Mouse (Mus musculus) embryonic facial prominence, embryonic 15.5 days (tissue): ENCODE measurements around the gene Srsf10. TPM values are rescaled to one million over a fixed set of nuclear protein-coding genes. Genes with fewer than 3 reads are reported as not detected.
A peak's percentile ranks its signal among the peaks of the same experiment; 100 is the strongest.

Experiments used
- ATAC-seq: fragments of 200-750 bp; cut with Nextera tagmentation; 2 replicates; pipeline ENCODE4 v1.8.0; 2017; ENCODE audit warnings: low read depth, moderate TSS enrichment; ENCODE audit not compliant: insufficient number of reproducible peaks, low FRiP score, low TSS enrichment
- H3K27ac ChIP-seq: fragments of 300-500 bp; sonication (generic); replicated peaks from 2 replicates; pipeline ENCODE4 v1.5.1; 2015; ENCODE audit warnings: mild to moderate bottlenecking, inconsistent platforms
- H3K27me3 ChIP-seq: fragments of 300-500 bp; sonication (generic); 2 replicates; pipeline ENCODE4 v1.6.1; 2015; ENCODE audit warnings: inconsistent platforms
- H3K36me3 ChIP-seq: fragments of 300-500 bp; sonication (generic); 2 replicates; pipeline ENCODE4 v1.6.1; 2015; ENCODE audit warnings: mild to moderate bottlenecking, inconsistent platforms
- H3K4me1 ChIP-seq: fragments of 300-500 bp; sonication (generic); 2 replicates; pipeline ENCODE4 v1.6.1; 2015; ENCODE audit warnings: inconsistent platforms
- H3K4me2 ChIP-seq: fragments of 300-500 bp; sonication (generic); replicated peaks from 2 replicates; pipeline ENCODE4 v1.6.1; 2015; ENCODE audit warnings: mild to moderate bottlenecking, inconsistent platforms
- H3K4me3 ChIP-seq: fragments of 300-500 bp; sonication (generic); replicated peaks from 2 replicates; pipeline ENCODE4 v1.5.1; 2015; ENCODE audit warnings: mild to moderate bottlenecking, inconsistent platforms
- H3K9ac ChIP-seq: fragments of 300-500 bp; sonication (generic); 2 replicates; pipeline ENCODE4 v1.6.1; 2015; ENCODE audit warnings: inconsistent platforms
- H3K9me3 ChIP-seq: fragments of 300-500 bp; sonication (generic); replicated peaks from 2 replicates; pipeline ENCODE4 v1.6.1; 2016; ENCODE audit warnings: inconsistent platforms
- WGBS: fragments of 180-500 bp; shearing (Covaris S2); methylation state at CpG from one replicate; pipeline ENCODE4 v1.1.7; 2015; 5-methylcytosine and 5-hydroxymethylcytosine counted together
- polyA plus RNA-seq: library from polyadenylated mRNA; unstranded; fragments of >200 nt; fragmentation: Nextera tagmentation; extraction: Ambion mirVana; gene quantifications from 2 replicates; pipeline ENCODE4 v1.2.1, GENCODE M21; 2015

The Srsf10 gene
- polyA plus RNA-seq, 1 experiment from 2014 or later, result 214 TPM

GRCm38 (mm10) chr4:135875546-135875945 is 20.0 kb downstream of the Srsf10 start:
- H3K36me3 ChIP-seq, result peaks cover 6% of the 10 kb centered on the region; the same call in 1 of the 2 replicates
- H3K4me1 ChIP-seq, result peaks cover 47% of the 10 kb centered on the region
- 22% methylated on average over 7 of the region's 7 CpGs for WGBS
- peak overlapping the region; percentile 88 for H3K27ac ChIP-seq
- ATAC-seq, result no peak
- 0 out of 2 replicates have a peak overlapping the region, but pooled peaks have one; percentile 51 for H3K4me2 ChIP-seq
- H3K9me3 ChIP-seq, result no peaks in the 10 kb centered on the region
- H3K4me3 ChIP-seq, result no peak overlapping the region
- no peaks in the 10 kb centered on the region for H3K27me3 ChIP-seq
- H3K9ac ChIP-seq, result no peak overlapping the region

DNA sequence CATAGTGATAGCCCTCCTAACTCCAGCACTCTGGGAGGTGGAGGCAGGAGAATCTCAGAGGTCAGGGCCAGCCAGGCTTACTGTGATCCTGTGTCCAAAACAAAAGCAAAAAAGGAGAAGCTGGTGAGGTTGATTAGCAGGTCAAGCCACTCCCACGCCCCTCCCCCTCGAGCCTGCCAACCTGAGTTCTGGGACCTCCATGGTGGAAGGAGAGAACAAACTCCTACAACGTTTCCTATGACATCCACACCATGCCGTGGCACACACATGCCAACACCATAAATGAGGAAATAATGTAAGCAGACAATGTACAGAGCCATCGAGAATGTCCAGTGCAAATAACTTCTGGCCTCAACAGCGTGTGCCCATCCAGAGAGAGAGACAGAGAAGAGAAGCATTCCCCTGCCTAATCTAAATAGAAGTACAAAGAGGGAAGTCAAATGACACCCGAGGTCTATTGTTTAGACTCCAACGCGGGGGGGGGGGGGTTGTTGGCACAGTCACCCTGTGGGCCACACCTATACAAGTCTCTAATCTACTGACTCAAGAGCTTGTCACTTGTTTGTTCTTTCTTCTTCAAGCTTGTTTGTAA is 20.5 kb downstream of the Srsf10 start:
- Histone ChIP-seq H3K4me2 (peak overlapping the region; percentile 51), H3K27me3 (no peaks in the 10 kb centered on the region), H3K4me1 (peaks cover 45% of the 10 kb centered on the region), H3K9me3 (no peaks in the 10 kb centered on the region), H3K4me3 (peak overlapping the region; percentile 34), H3K27ac (peak overlapping the region; percentile 88), H3K36me3 (peaks cover 6% of the 10 kb centered on the region; the same call in 1 of the 2 replicates), H3K9ac (no peak overlapping the region)
- no peak for ATAC-seq
- 6% methylated on average over 9 of the region's 9 CpGs for WGBS

DNA sequence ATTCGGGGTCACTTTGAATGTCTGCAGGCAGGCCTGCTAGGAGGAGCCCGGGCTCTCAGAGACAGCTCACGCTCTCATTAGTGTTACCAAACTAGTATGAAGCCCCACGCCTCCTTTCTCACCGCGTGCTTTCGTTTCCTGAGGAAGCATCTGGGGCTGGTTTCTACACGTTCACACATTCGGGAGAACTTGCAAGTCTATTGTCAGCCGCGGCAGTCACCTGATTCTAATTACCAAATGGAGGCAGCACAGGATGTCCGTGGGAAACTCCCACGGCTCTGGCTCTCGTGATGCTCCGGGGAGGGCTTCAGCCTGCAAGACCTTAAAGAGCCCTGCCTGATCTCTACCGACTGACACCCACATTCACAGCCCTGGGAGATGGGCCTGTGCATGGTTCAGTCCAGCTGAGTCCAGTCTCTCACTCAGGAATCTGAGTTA is 21.1 kb downstream of the Srsf10 start:
- H3K4me1 ChIP-seq, result peaks cover 43% of the 10 kb centered on the region
- no peak overlapping the region for H3K9ac ChIP-seq
- H3K9me3 ChIP-seq, result no peaks in the 10 kb centered on the region
- H3K27me3 ChIP-seq, result no peaks in the 10 kb centered on the region
- H3K4me3 ChIP-seq, result peak overlapping the region; percentile 34
- H3K36me3 ChIP-seq, result peaks cover 6% of the 10 kb centered on the region; the same call in 1 of the 2 replicates
- H3K27ac ChIP-seq, result peak overlapping the region; percentile 88
- ATAC-seq, result peak; percentile 16; the same call in 1 of the 2 replicates
- peak overlapping the region; percentile 51 for H3K4me2 ChIP-seq
- WGBS, result under 1% methylated on average over 16 of the region's 16 CpGs

- no peak overlapping the region for H3K4me3 ChIP-seq
- H3K4me2 ChIP-seq, result no peak overlapping the region
- H3K36me3 ChIP-seq, result no peaks in the 10 kb centered on the region
- 55% methylated on average over 2 of the region's 2 CpGs for WGBS
- peaks cover 31% of the 10 kb centered on the region for H3K4me1 ChIP-seq
- no peaks in the 10 kb centered on the region for H3K27me3 ChIP-seq
- H3K9ac ChIP-seq, result no peak overlapping the region
- ATAC-seq, result no peak
- H3K9me3 ChIP-seq, result no peaks in the 10 kb centered on the region
- no peak overlapping the region for H3K27ac ChIP-seq
Observed at GRCm38 (mm10) chr4:135877742-135878141, 22.2 kb downstream of the Srsf10 start.

DNA sequence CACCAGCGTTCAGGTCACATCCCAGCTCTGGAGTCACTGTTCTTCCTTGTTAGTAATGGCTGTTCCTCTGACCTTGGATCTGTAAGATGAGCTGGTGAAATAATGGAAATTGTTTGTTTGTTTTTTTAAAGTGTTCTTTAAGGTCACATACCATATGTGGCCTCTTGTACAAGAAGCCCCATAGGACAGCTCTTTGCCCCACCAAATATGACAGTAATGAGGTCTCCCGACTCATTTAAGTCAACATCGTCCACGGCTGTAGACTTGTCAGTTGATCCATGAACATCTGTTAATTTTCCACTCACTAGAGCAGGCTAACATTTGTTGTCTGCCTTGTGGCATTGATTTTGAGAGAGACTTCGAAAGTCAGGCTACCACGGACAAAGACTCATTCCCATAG is 23.5 kb downstream of the Srsf10 start:
- ATAC-seq, result no peak
- H3K27ac ChIP-seq, result 0 out of 2 replicates have a peak overlapping the region, but pooled peaks have one; percentile 7
- H3K9ac ChIP-seq, result no peak overlapping the region
- H3K36me3 ChIP-seq, result no peaks in the 10 kb centered on the region
- H3K4me1 ChIP-seq, result peaks cover 31% of the 10 kb centered on the region
- 31% methylated on average over 6 of the region's 6 CpGs for WGBS
- no peak overlapping the region for H3K4me2 ChIP-seq
- H3K9me3 ChIP-seq, result no peaks in the 10 kb centered on the region
- H3K27me3 ChIP-seq, result no peaks in the 10 kb centered on the region
- H3K4me3 ChIP-seq, result no peak overlapping the region

DNA sequence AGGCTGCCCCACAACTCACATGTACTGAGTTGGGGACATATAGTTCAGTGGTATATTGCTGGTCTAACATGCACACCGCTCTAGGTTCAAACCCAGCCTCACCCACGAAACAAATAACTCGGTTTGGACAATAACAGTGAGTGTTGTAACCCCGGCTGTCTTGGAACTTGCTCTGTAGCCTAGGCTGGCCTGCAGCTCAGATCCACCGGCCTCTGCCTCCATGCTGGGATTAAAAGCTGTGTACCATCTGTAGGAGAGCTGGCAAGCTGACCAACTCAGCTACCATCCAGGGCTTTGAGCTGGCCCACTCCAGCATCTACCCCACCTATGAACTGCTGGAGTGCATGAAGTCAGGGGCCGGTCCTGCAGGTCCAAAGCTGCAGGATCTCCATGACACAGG is 24.5 kb downstream of the Srsf10 start:
- Histone ChIP-seq H3K4me1 (peaks cover 21% of the 10 kb centered on the region), H3K9me3 (no peaks in the 10 kb centered on the region), H3K36me3 (no peaks in the 10 kb centered on the region), H3K4me3 (no peak overlapping the region), H3K27ac (no peak overlapping the region), H3K9ac (no peak overlapping the region), H3K4me2 (no peak overlapping the region), H3K27me3 (no peaks in the 10 kb centered on the region)
- 87% methylated on average over 6 of the region's 6 CpGs for WGBS
- ATAC-seq, result no peak

DNA sequence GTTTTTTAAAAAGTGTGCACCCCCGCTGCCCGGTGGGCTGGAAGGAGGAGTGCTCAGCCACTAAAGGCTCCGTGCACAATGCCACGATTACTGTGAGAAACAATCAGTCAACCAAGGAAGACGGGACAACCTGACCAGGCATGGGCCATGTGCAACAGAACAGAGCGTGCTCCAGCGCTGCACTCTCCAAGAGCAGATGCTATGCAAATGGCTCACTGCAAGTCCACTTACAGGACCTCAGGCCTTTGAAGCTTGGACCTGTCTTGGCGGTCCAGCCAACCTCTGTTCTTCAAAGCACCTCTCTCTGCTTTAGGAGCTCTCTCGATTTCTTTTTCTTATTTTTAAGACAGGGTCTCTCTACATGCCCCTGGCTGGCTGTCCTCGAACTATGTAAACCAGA is 25.0 kb downstream of the Srsf10 start:
- Histone ChIP-seq H3K4me2 (no peak overlapping the region), H3K27ac (no peak overlapping the region), H3K9me3 (no peaks in the 10 kb centered on the region), H3K4me1 (peaks cover 16% of the 10 kb centered on the region), H3K27me3 (no peaks in the 10 kb centered on the region), H3K9ac (no peak overlapping the region), H3K36me3 (no peaks in the 10 kb centered on the region), H3K4me3 (no peak overlapping the region)
- ATAC-seq, result no peak
- 87% methylated on average over 10 of the region's 10 CpGs for WGBS

DNA sequence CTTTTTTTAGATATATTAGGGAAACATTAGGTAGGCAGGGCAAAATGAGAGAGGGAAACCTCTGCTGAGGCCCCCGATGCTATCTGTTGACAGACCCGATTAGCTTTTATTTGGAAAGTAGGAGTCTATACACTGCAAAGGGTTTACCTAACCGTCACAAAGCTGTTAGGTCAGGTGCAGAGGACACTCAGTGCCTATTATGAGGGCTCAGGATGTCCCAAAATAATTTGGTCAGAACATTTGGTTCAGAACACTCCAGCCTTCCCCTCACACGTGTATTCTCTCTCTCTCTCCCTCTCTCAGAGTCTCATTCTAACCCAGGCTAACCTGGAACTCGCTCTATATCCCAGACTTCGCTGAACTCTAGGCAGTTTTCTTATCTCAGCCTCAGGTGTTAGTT is 26.5 kb downstream of the Srsf10 start:
- H3K27ac ChIP-seq, result no peak overlapping the region
- no peak overlapping the region for H3K4me3 ChIP-seq
- 74% methylated on average over 6 of the region's 6 CpGs for WGBS
- no peaks in the 10 kb centered on the region for H3K9me3 ChIP-seq
- H3K4me2 ChIP-seq, result no peak overlapping the region
- H3K4me1 ChIP-seq, result peaks cover 1% of the 10 kb centered on the region
- no peaks in the 10 kb centered on the region for H3K36me3 ChIP-seq
- no peak for ATAC-seq
- no peaks in the 10 kb centered on the region for H3K27me3 ChIP-seq
- H3K9ac ChIP-seq, result no peak overlapping the region

DNA sequence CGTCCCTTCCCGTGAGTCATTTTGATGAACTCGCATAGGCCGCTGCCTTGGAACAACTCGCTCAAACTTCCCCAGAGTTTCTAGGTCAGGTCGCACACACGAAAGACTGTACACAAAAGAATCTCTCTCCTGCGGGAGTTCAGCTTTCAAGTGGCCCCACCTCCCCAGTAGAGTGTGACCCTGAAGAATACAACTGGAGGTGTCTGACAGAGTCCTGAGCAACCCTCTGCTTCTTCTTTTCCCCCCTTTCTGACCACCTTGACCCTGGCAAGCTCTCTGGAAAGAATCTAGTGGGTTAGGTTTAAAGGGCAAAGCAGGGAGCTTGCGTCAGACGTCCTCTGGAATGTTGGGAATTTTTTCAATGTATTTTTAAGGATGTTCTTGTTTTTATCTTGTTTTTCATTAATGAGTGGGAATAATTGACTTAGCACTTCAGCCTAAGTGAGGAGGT is 27.9 kb downstream of the Srsf10 start:
- H3K4me1 ChIP-seq, result no peaks in the 10 kb centered on the region
- H3K27me3 ChIP-seq, result no peaks in the 10 kb centered on the region
- H3K27ac ChIP-seq, result no peak overlapping the region
- 37% methylated on average over 10 of the region's 10 CpGs for WGBS
- H3K36me3 ChIP-seq, result no peaks in the 10 kb centered on the region
- H3K9me3 ChIP-seq, result no peaks in the 10 kb centered on the region
- no peak overlapping the region for H3K4me3 ChIP-seq
- H3K4me2 ChIP-seq, result no peak overlapping the region
- no peak for ATAC-seq
- no peak overlapping the region for H3K9ac ChIP-seq

DNA sequence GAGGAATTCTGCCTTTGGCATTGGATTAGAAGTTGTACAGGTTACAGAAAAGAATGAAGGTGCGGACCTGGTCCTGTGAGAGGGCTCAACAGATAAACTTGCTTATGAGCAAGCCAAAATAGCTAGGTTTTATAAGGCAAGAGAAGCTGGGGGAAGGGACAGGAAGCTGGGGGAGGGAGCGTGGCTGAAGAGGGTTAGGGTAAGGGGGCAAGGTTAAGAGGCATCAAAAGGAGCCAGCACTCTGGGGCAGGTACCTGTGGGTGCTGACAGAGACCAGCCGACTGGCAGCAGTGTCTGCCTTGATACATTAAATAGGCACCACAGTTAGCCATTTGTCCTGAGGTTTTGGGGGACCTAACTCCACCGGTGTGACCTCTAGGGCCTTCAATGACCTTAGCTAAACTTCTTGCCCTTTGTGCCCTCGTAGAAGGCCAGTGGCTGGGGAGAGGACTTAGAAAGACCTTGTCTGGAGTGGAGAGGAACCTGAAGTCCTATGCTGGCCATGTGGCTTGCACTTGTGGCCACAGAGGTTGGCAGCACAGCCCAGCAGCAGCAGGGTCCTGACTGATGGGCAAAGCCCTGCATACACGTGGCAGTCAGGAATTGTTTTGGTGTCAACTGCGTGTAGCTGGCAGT is 28.5 kb downstream of the Srsf10 start:
- ATAC-seq, result no peak
- H3K9ac ChIP-seq, result no peak overlapping the region
- H3K4me2 ChIP-seq, result no peak overlapping the region
- WGBS, result 41% methylated on average over 7 of the region's 7 CpGs
- H3K27me3 ChIP-seq, result no peaks in the 10 kb centered on the region
- no peak overlapping the region for H3K4me3 ChIP-seq
- no peaks in the 10 kb centered on the region for H3K9me3 ChIP-seq
- H3K36me3 ChIP-seq, result no peaks in the 10 kb centered on the region
- H3K4me1 ChIP-seq, result no peaks in the 10 kb centered on the region
- H3K27ac ChIP-seq, result no peak overlapping the region

DNA sequence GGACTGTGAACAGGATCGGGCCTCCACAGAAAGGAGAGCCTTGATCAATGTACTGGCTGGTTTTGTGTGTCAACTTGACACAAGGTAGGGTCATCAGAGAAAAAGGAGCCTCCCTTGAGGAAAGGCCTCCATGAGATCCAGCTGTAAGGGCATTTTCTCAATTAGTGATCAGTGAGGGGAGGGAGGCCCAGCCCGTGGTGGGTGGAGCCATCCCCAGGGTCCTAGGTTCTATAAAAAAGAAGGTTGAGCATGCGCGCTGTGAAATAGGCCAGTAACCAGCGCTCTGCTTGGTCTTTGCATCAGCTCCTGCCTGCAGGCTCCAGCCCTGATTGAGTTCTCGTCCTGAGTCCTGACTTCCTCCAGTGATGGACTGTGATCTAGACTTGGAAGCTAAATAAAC is 29.0 kb downstream of the Srsf10 start:
- no peak overlapping the region for H3K27ac ChIP-seq
- no peak for ATAC-seq

GRCm38 (mm10) chr4:135885676-135886075 is 30.1 kb downstream of the Srsf10 start:
- no peaks in the 10 kb centered on the region for H3K36me3 ChIP-seq
- no peak overlapping the region for H3K4me2 ChIP-seq
- H3K27me3 ChIP-seq, result no peaks in the 10 kb centered on the region
- H3K4me1 ChIP-seq, result no peaks in the 10 kb centered on the region
- H3K4me3 ChIP-seq, result no peak overlapping the region
- H3K9me3 ChIP-seq, result no peaks in the 10 kb centered on the region
- H3K9ac ChIP-seq, result no peak overlapping the region
- ATAC-seq, result no peak
- WGBS, result 88% methylated on average over 12 of the region's 12 CpGs
- no peak overlapping the region for H3K27ac ChIP-seq

More for the DNA sequence above, 29.0 kb downstream of the Srsf10 start:
- H3K27me3 ChIP-seq, result no peaks in the 10 kb centered on the region
- H3K9me3 ChIP-seq, result no peaks in the 10 kb centered on the region
- no peaks in the 10 kb centered on the region for H3K36me3 ChIP-seq
- WGBS, result 41% methylated on average over 6 of the region's 6 CpGs
- H3K4me3 ChIP-seq, result no peak overlapping the region
- H3K4me2 ChIP-seq, result no peak overlapping the region
- H3K4me1 ChIP-seq, result no peaks in the 10 kb centered on the region
- no peak overlapping the region for H3K9ac ChIP-seq
